Mouse (Mus musculus): ENCODE measurements around the gene Gm10762. TPM values are rescaled to one million over a fixed set of nuclear protein-coding genes. Genes with fewer than 3 reads are reported as not detected.

Gene Gm10762
- polyA plus RNA-seq, 1 experiment from 2014 or later: 15.9 TPM

DNA sequence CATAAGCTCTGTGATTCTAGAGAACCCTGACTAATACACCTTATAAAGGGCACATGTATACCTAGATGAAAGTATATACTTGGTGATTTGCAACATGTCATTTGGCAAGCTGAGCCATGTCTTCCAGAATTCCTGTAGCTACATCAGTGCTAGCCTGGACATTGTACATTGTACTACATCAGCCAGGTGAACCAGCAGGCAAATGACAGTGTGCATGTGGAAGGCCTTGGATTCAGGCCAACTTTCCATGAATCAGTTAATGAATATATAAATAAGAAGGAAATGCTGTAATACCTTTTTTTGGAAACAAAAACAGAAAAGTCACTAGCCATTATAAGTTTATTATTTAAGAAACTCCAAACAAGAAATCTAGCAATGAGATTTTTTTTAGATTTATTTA, 13.3 kb downstream of the Gm10762 start:
- Histone ChIP-seq H3K9ac (no peak overlapping the region), H3K9me3 (no peaks in the 10 kb centered on the region)
- no peak for ATAC-seq (ENCODE audit: borderline replicate concordance, extremely low read depth, low FRiP score, low TSS enrichment)

DNA sequence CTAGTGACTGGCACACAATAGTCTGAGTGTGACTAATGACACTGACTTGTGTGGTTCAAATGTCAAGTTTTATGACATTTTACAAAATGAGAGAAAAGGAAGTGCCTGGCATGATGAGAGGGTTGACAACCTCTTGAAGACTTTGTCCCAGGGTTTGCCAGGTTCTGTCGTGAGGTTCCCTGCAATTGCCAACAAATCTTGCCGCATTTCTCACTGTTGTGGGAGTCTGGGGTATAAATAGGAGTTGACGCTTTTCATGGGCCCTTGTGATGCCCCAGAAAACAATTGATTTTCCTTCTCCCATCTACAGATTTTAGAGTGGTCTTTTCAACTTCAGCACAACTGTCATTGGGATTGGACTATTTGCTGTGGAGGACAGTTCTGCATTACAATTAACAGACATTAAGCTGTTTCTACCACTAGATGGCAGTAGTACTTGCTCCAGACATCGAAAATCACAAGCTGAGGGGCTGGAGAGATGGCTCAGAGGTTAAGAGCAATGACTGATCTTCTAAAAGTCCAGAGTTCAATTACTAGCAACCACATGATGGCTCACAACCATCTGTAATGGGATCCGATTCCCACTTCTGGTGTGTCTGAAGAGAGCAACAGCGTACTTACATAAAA, 19.4 kb downstream of the Gm10762 start:
- no peaks in the 10 kb centered on the region for H3K9me3 ChIP-seq
- no peaks in the 10 kb centered on the region for H3K4me1 ChIP-seq
- no peak overlapping the region for H3K4me2 ChIP-seq
- 29% methylated on average over 6 of the region's 6 CpGs for WGBS
- no peak overlapping the region for H3K9ac ChIP-seq
- no peaks in the 10 kb centered on the region for H3K27me3 ChIP-seq
- H3K36me3 ChIP-seq: no peaks in the 10 kb centered on the region
- H3K27ac ChIP-seq: no peak overlapping the region
- no peak for ATAC-seq (ENCODE audit: borderline replicate concordance, extremely low read depth, low FRiP score, low TSS enrichment)
- no peak overlapping the region for H3K4me3 ChIP-seq

More for the DNA sequence above, 13.3 kb downstream of the Gm10762 start:
- Histone ChIP-seq H3K4me2 (no peak overlapping the region), H3K27ac (no peak overlapping the region), H3K4me1 (no peaks in the 10 kb centered on the region), H3K36me3 (no peaks in the 10 kb centered on the region), H3K27me3 (no peaks in the 10 kb centered on the region), H3K4me3 (no peak overlapping the region)

DNA sequence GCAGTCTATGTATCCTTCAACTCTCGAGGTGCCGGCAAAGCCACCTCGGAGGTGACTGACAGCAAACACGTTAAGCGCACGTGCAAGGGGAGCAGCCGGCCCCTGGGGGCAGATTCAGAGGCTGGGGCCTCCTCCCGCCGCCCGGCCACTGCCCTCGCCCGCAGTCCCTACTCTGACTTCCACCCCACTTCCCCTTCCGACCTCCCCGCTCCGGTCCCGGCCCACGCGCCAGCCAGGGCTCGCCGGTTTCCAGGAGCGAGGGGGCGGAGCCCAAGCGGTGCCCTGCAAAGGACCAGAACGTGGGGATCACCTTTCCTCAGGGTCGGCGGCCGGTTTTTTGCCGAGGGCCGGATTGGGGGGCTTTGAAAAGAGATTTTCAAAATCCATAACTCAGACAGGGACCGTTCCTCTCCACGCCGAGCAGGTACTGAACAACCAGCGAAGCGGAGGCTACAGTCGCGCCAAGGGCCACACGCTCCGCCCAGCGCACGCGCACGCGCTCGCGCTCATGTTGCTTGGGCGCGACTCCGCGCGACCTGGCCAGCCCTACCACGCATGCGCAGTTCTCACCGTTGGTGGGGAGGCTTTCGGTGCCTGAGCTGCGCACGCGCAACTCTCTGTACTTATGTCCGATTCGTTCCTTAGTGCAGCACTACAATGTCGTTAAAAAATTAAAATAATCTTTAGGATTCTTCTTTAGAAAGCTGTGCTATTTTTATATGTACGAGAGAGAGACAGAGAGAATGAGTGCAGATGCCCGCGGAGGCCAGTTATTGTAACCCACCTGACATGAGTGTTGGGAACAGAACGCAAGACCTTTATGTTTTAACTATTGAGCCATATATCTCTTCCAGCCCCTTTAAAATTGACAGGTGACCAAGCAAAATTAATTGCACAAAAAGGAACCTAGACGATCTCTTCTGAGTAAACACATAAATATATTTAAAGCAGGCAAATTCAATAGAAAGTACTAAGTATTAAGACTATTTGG, 23.7 kb downstream of the Gm10762 start, which contains the start of gene Zc3h8:
Gene Zc3h8, minus strand, starts transcription at position 540 of the 991 bp plus-strand sequence.
- ATAC-seq (ENCODE audit: borderline replicate concordance, extremely low read depth, low FRiP score, low TSS enrichment): peak; percentile 92
- WGBS: 1% methylated on average over 65 of the region's 65 CpGs

DNA sequence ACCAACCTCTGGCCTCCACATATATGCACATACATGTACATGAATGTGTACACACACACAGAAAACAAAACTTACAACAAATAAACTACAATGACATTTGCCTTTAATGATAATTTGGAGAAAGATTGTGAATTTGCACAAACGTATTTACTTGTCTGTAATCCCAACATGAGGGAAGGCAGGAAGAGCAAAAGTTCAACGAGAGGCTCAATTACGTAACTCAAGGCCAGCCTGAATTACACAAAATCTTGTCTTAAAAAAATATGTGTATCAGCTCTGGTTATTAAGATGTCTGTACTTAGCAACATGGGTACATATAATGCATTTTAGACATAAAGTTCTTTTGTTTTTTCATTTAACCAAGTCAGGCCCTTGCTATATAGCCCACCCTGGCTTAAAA, 31.3 kb downstream of the Gm10762 start:
- ATAC-seq (ENCODE audit: borderline replicate concordance, extremely low read depth, low FRiP score, low TSS enrichment): no peak
- Histone ChIP-seq H3K4me2 (no peak overlapping the region), H3K36me3 (peaks cover 22% of the 10 kb centered on the region; the same call in 1 of the 2 replicates), H3K9ac (no peak overlapping the region), H3K27me3 (no peaks in the 10 kb centered on the region), H3K4me3 (no peak overlapping the region), H3K27ac (no peak overlapping the region), H3K9me3 (no peaks in the 10 kb centered on the region), H3K4me1 (no peaks in the 10 kb centered on the region)
- 70% methylated on average over 3 of the region's 3 CpGs for WGBS

More for the DNA sequence above, 23.7 kb downstream of the Gm10762 start, which contains the start of gene Zc3h8:
- Histone ChIP-seq H3K27me3 (no peaks in the 10 kb centered on the region), H3K27ac (peak within 1 kb of the TSS; percentile 78), H3K4me2 (peak within 1 kb of the TSS; percentile 93), H3K36me3 (peaks cover 10% of the 10 kb centered on the region; the same call in 1 of the 2 replicates), H3K4me1 (no peaks in the 10 kb centered on the region), H3K4me3 (peak within 1 kb of the TSS; percentile 59), H3K9ac (peak within 1 kb of the TSS; percentile 68), H3K9me3 (no peaks in the 10 kb centered on the region)

DNA sequence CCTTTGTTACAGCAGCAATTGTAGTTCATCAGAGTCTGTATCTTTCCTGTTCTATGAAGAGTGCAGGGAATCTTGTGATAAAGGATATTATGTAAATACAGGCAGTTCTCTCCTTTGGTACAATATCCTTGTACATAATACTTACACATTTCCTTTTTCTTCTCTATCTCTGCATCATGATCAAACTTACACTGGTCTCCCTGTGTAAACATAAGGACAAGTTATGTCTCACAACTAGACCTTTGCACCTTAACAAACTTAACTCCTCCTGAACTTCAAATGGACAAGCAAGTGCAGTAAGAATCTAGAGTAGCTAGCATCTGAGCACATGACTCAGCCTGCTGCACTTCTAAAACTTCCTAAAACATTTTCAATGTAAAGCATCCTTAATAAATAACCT, 36.8 kb downstream of the Gm10762 start:
- Histone ChIP-seq H3K9me3 (no peaks in the 10 kb centered on the region), H3K4me3 (no peak overlapping the region), H3K4me1 (no peaks in the 10 kb centered on the region), H3K36me3 (peaks cover 32% of the 10 kb centered on the region), H3K27me3 (no peaks in the 10 kb centered on the region), H3K9ac (no peak overlapping the region), H3K4me2 (no peak overlapping the region), H3K27ac (no peak overlapping the region)
- no peak for ATAC-seq (ENCODE audit: borderline replicate concordance, extremely low read depth, low FRiP score, low TSS enrichment)

DNA sequence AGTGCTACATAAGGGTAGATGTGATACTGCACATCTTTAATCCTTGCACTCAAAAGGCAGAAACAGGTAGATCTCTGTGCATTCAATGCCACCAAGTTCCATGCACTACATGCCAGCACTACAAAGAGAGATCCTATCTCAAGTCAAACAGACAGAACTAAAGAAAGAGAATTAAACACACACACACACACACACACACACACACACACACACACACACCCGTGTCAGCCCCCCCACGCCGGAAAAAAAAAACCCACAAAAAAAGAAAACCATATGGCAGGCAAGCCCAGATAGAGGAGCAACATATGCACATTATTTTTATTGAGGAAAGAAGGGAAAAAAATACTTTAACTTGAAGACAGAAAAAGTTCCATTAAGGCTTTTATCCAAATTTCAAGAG, 39.1 kb downstream of the Gm10762 start:
- no peak overlapping the region for H3K4me3 ChIP-seq
- no peaks in the 10 kb centered on the region for H3K27me3 ChIP-seq
- H3K9me3 ChIP-seq: no peaks in the 10 kb centered on the region
- H3K27ac ChIP-seq: no peak overlapping the region
- no peak overlapping the region for H3K9ac ChIP-seq
- H3K4me1 ChIP-seq: no peaks in the 10 kb centered on the region
- no peak overlapping the region for H3K4me2 ChIP-seq
- whole genome bisulfite sequencing: 57% methylated on average over 3 of the region's 3 CpGs
- ATAC-seq (ENCODE audit: borderline replicate concordance, extremely low read depth, low FRiP score, low TSS enrichment): no peak
- H3K36me3 ChIP-seq: peaks cover 30% of the 10 kb centered on the region

DNA sequence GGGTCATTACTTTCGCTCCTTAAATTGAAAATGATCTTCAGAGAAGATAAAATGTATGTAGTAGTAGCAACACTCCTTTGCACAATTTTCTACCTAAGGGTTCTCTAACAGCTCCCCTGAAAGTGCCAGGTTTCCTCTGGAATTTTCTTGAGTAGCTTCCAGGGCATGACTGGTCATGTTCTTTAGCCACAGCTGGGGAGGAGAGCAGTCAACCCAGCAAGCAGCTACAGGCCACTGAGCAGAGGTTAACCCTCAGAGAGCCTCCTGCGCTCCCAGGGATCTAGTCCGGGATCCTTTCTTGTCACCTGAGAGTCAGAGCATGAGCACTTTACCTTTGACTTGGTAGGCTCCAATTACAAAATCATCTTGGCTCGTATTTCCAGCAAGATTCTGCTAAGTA, 42.7 kb downstream of the Gm10762 start:
- no peak overlapping the region for H3K27ac ChIP-seq
- no peak overlapping the region for H3K4me3 ChIP-seq
- H3K27me3 ChIP-seq: no peaks in the 10 kb centered on the region
- ATAC-seq (ENCODE audit: borderline replicate concordance, extremely low read depth, low FRiP score, low TSS enrichment): no peak
- H3K4me1 ChIP-seq: no peaks in the 10 kb centered on the region
- no peaks in the 10 kb centered on the region for H3K9me3 ChIP-seq
- no peak overlapping the region for H3K4me2 ChIP-seq
- WGBS: 89% methylated on average over 4 of the region's 4 CpGs
- H3K36me3 ChIP-seq: peaks cover 16% of the 10 kb centered on the region; the same call in 1 of the 2 replicates
- no peak overlapping the region for H3K9ac ChIP-seq

Small RNA genes lying within 50 kb of the gene (microRNA-seq; reads per million reads assigned to microRNA genes)
- gene Gm22859: not detected

Other genes starting within 250 kb of the Gm10762 start
- gene Tmem87b, start 149.6 kb downstream of the Gm10762 start, polyA plus RNA-seq (2015; fragmentation: Nextera tagmentation; extraction: Ambion mirVana): 29.5 and 31.4 TPM in 2 replicates
- 8.7 and 9.1 TPM in 2 replicates for gene Fbln7, start 104.7 kb downstream of the Gm10762 start, polyA plus RNA-seq (2015; fragmentation: Nextera tagmentation; extraction: Ambion mirVana)
- 6.7 and 7.2 TPM in 2 replicates for gene Zc3h8, start 23.6 kb downstream of the Gm10762 start, polyA plus RNA-seq (2015; fragmentation: Nextera tagmentation; extraction: Ambion mirVana)
- gene Zc3h6, start 323 bp downstream of the Gm10762 start, polyA plus RNA-seq (2015; fragmentation: Nextera tagmentation; extraction: Ambion mirVana): 1.6 and 1.8 TPM in 2 replicates
- gene Vinac1, start 80.4 kb upstream of the Gm10762 start, polyA plus RNA-seq (2015; fragmentation: Nextera tagmentation; extraction: Ambion mirVana): 0.09 and 0.20 TPM in 2 replicates
- gene Ttl, start 98.2 kb upstream of the Gm10762 start, polyA plus RNA-seq (2015; fragmentation: Nextera tagmentation; extraction: Ambion mirVana): 12.4 and 13.7 TPM in 2 replicates
- 27.4 and 27.9 TPM in 2 replicates for gene Polr1b, start 133.3 kb upstream of the Gm10762 start, polyA plus RNA-seq (2015; fragmentation: Nextera tagmentation; extraction: Ambion mirVana)
- 27.1 and 27.8 TPM in 2 replicates for gene Chchd5, start 162.0 kb upstream of the Gm10762 start, polyA plus RNA-seq (2015; fragmentation: Nextera tagmentation; extraction: Ambion mirVana)
- gene Slc20a1, start 231.0 kb upstream of the Gm10762 start, polyA plus RNA-seq (2015; fragmentation: Nextera tagmentation; extraction: Ambion mirVana): 24.5 and 27.2 TPM in 2 replicates

Measured in lung, embryonic 15.5 days (tissue).